Mouse (Mus musculus) left cerebral cortex, adult 2 months (tissue): ENCODE data around the gene B230104I21Rik. TPM values are rescaled to one million over a fixed set of nuclear protein-coding genes. Genes with fewer than 3 reads are reported as not detected.

Experiments
- DNase-seq, 2 experiments: peaks; one replicate each; pipeline ENCODE4 v3.0.0; 2021 to 2022; ENCODE audit warnings: low spot score in 2 of 2, mixed read lengths in 1 of 2; ENCODE audit errors: extremely low spot score in 1 of 2
- H3K27ac ChIP-seq: fragments of 200-600 bp; 2 replicates; pipeline ENCODE4 v1.8.1; 2022
- H3K4me3 ChIP-seq: fragments of 200-600 bp; 2 replicates; pipeline ENCODE4 v1.8.1; 2022
- CTCF ChIP-seq: fragments of 200-600 bp; IDR thresholded peaks from 2 replicates; pipeline ENCODE4 v1.8.1; 2022; ENCODE audit warnings: antibody characterized with exemption, mild to moderate bottlenecking, moderate library complexity
- intact Hi-C: fragments of 180-260 bp; cut with DNase I; formaldehyde crosslinking; loops from one replicate; pipeline ENCODE4 v1.15.1; 2025
- total RNA-seq, 2 experiments: library from RNA; stranded (reverse); gene quantifications; 2 replicates each; pipeline ENCODE4 v1.2.3; 2021

Gene B230104I21Rik
- total RNA-seq, 2 experiments from 2014 or later, result not detected

DNA sequence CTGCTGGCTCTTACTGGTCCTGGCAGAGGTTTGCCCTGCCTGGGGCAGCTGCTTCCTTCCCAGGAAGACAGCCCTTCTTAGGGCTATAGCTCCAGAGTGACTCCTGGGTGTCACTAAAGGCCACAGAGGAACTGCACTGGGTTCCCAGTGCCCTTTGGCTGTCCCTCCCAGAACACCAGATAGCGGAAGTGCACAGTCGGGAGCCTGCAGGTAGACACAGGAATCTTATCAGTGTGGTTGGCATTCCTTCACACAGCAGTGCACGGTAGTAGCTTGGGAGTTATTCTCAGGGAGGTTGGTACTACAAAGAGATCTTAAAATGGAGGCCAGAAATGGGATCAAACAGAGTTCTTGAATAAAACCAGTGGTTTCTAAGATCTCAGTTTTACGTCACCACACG, 22.4 kb downstream of the B230104I21Rik start:
- H3K4me3 ChIP-seq, result no peak overlapping the region
- DNase-seq, result no peak
- intact Hi-C loops, result no loop called here
- no peak for TF ChIP-seq CTCF
- no peak overlapping the region for H3K27ac ChIP-seq

DNA sequence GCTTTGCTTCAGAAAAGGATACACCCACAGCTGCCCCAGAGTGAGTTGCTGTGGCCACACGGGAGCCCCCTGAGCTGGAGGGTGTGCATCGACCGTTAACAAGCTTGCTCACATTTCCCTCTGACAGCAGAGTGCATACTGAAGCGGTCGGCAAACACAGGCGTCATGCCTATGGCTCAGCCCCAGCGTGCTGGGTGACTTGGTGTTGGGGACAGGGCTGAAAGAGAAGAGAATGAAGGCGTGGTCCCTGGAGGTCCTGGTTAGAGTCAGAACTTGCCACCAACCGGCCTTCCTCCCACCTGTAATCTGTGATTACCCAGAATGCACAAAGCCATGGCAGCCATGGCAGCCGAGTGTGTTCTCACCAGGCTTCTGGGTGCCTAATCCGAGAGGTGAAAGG, 22.9 kb downstream of the B230104I21Rik start:
- DNase-seq, result no peak
- Histone ChIP-seq H3K4me3 (no peak overlapping the region), H3K27ac (no peak overlapping the region)
- no peak for TF ChIP-seq CTCF
- intact Hi-C loops, result no loop called here

DNA sequence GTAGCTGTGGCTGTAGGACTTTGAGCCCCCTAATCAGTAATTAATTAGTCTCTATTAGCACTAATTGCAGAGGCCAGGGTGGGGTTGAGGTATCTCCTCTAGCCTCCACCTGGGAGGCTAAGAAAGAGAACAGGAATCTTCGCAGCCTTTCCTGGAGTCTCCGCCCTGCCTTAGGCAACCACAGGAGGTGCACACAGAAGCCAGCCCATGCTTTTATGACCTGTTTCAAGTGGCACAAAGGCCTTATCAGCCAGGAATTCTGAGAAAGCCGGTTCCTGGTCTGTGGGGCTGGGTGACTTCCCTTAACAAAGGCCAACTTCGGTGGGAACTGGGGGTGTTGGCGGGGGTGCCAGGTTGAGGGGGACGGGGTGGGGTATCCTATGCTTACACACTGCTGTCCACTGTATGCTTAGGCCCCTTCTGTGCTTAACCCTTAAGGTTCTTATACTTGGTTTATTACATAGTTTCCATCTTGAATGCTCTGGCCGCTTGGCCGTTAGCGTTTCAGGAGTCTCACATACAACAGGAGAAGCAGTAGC, 23.9 kb downstream of the B230104I21Rik start:
- no peak for TF ChIP-seq CTCF
- intact Hi-C loops, result no loop called here

DNA sequence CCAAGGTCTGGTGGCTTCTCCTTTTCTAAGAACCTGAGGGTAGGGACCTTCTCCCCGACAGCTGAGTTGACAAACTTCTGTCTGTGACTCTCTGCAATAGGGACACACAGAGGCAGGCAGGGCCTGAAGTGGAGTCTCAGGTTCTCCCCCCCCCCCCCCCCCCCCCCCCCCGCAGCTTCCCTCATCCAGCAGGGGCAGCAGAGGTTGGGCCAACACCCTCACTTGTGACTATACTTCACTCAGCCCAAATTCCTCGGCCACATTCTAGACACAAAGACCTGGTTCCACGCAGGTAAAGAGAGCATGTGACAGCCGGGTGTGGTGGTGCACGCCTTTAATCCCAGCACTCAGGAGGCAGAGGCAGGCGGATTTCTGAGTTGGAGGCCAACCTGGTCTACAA, 24.5 kb downstream of the B230104I21Rik start:
- no peak for DNase-seq
- H3K4me3 ChIP-seq, result no peak overlapping the region
- no peak for TF ChIP-seq CTCF
- H3K27ac ChIP-seq, result no peak overlapping the region
- intact Hi-C loops, result no loop called here

More for the DNA sequence above, 23.9 kb downstream of the B230104I21Rik start:
- Histone ChIP-seq H3K4me3 (no peak overlapping the region), H3K27ac (no peak overlapping the region)
- no peak for DNase-seq

DNA sequence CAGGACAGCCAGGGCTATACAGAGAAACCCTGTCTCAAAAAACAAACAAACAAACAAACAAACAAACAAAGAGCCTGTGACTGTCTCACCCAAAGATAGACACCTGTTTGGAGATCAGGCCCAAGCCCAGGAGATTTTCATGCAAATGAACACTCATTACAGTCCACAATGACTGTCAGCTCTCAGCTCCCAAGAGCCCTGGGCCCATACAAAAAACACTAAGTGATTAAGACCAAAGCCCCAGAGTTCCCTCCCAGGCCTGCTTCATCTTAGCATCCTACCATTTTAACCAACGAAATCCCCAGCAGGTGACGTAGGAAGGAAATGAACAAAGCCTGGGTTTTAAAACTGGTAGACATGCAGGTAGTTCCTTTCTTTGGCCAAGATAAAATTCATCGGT, 24.9 kb downstream of the B230104I21Rik start:
- TF ChIP-seq CTCF, result no peak
- intact Hi-C loops, result no loop called here

GRCm38 (mm10) chr4:154364752-154365151, 28.8 kb downstream of the B230104I21Rik start:
- peak in 1 of 2 experiments; percentile 24 for DNase-seq
- H3K27ac ChIP-seq, result no peak overlapping the region
- intact Hi-C loops, result no loop called here
- no peak overlapping the region for H3K4me3 ChIP-seq
- no peak for TF ChIP-seq CTCF

More for the DNA sequence above, 24.9 kb downstream of the B230104I21Rik start:
- no peak for DNase-seq
- H3K27ac ChIP-seq, result no peak overlapping the region
- H3K4me3 ChIP-seq, result no peak overlapping the region

DNA sequence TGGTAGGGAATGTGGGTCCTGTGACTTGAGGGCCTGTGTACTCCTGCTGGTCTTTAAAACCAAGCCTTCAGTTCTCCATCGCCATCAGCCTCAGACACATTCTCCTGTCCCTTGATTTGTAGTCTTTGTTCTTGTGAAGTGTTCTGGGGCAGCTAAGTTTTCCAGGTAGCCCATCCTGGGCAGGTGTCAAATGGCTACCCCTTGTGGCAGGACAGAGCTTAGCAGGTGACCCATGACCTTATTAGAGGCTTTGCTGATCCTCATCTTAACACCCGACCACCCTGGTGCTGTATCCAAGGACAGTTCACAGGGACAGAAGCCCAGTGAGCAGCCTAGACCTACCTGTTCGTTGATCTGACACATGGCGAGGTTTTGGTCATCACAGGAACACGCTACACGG, 30.9 kb downstream of the B230104I21Rik start:
- no peak overlapping the region for H3K27ac ChIP-seq
- peak; percentile 9 for TF ChIP-seq CTCF
- intact Hi-C loops, result no loop called here

GRCm38 (mm10) chr4:154369089-154369488, 33.2 kb downstream of the B230104I21Rik start:
- no peak for TF ChIP-seq CTCF
- Histone ChIP-seq H3K4me3 (no peak overlapping the region), H3K27ac (no peak overlapping the region)
- intact Hi-C loops, result no loop called here
- DNase-seq, result no peak

More for the DNA sequence above, 30.9 kb downstream of the B230104I21Rik start:
- no peak overlapping the region for H3K4me3 ChIP-seq
- DNase-seq, result no peak

- DNase-seq, result no peak
- TF ChIP-seq CTCF, result no peak
Measured at GRCm38 (mm10) chr4:154370841-154371240, 34.9 kb downstream of the B230104I21Rik start.

DNA sequence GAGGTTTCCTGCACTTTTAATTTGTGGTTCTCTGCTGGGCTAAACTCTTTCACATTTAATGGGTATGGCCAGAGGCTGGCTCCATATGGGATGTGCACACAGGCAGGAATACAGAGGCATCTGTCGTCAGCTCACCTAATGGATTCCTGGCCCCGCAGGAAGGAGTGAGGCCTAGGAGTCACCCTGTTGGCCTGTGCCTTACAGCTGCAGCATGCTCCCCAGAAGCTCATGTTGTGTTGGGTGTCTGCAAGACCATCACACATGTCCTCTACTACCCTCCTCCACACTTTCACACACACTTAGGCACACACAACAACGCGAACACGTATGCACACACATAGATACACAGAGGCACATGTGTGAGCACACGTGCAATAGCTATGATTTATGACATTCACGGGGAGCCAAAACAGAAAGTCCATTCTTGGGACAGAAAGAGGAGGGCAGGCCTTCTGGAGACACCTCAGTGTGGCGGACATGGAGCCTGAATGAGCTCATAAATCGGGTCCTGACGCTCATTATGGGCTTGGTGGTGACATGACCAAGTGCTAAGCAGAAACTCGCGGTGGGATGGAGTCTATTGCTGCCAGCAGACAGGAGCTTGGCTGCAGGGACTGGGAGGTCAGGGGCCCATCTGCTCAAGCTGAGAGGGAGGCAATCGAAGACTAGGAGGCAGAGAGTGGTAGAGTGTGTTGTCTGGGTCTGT, 35.8 kb downstream of the B230104I21Rik start:
- DNase-seq, result no peak
- no peak overlapping the region for H3K27ac ChIP-seq
- no peak for TF ChIP-seq CTCF
- H3K4me3 ChIP-seq, result no peak overlapping the region
- intact Hi-C loops, result no loop called here

More at GRCm38 (mm10) chr4:154370841-154371240, 34.9 kb downstream of the B230104I21Rik start:
- no peak overlapping the region for H3K27ac ChIP-seq
- intact Hi-C loops, result no loop called here
- no peak overlapping the region for H3K4me3 ChIP-seq

- DNase-seq, result no peak
- no peak for TF ChIP-seq CTCF
- no peak overlapping the region for H3K27ac ChIP-seq
- intact Hi-C loops, result no loop called here
- no peak overlapping the region for H3K4me3 ChIP-seq
Measured at GRCm38 (mm10) chr4:154375939-154376625, 40.2 kb downstream of the B230104I21Rik start.

GRCm38 (mm10) chr4:154378876-154379275, 42.9 kb downstream of the B230104I21Rik start:
- intact Hi-C loops, result no loop called here
- no peak for TF ChIP-seq CTCF
- no peak overlapping the region for H3K4me3 ChIP-seq
- DNase-seq, result no peak
- no peak overlapping the region for H3K27ac ChIP-seq
